Mouse (Mus musculus) effector memory CD4-positive, alpha-beta T cell, adult 7 months (primary cell): ENCODE data around the gene Khdc3. TPM values are rescaled to one million over a fixed set of nuclear protein-coding genes. Genes with fewer than 3 reads are reported as not detected.

ENCODE experiments used
- polyA plus RNA-seq: library from polyadenylated mRNA; unstranded; fragments of 100-300 nt; shearing (Covaris generic); gene quantifications from one replicate; pipeline ENCODE4 v1.2.1, GENCODE M21; 2017

The Khdc3 gene
- not detected for polyA plus RNA-seq

GRCm38 (mm10) chr9:73101536-73101935 lies at the start of gene Khdc3:
Khdc3 (plus strand) TSS chr9:73101836.

GRCm38 (mm10) chr9:73102181-73102580 lies 545 bp downstream of the Khdc3 start, which contains the start of gene Gm20509:
Gm20509 (plus strand) TSS chr9:73102470.

DNA sequence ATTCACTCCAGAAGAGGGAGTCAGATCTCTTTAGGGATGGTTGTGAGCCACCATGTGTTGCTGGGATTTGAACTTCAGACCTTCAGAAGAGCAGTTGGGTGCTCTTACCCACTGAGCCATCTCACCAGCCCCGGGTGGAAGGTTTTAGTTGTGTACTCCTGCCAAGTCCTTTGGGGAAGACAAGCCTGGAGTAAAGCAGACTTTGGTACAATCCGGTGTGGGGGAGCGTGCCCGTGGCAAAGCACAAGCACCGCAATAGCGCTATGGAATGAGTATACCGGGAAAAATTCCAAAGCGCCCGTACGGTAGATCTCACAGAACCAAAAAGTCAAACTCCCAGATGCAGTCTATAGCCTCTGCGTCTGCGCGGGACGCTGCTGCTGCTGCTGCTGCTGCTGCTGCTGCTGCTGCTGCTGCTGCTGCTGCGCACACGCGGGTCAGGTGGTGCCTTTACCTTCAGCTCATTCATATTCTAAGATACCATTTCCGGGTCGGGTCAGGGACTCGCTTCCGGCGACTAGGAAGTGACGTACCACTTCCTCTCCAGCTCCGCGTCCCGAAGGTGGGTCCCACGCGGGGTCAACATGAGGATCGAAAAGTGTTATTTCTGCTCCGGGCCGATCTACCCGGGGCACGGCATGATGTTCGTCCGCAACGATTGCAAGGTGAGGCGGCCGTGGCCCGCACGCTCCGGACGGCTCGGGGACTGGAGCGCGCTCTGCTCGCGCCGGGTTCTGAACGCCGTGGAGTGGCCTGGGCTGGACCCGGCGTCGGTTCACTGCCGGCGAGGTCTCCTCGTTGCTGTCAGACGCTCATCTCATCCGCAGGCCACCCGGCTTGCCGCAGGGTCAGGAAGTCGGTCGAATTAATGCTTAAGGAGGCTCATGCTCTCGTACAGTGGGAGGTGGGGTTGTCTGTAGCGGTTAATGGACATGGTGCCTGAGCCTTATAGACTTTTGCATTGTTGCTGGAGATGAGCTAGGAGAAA lies 11.6 kb downstream of the Khdc3 start, which contains the start of gene Rsl24d1:
TSS of gene Rsl24d1 (plus strand) at position 508 of the 988 bp plus-strand sequence.

Other genes with a start within 250 kb of the Khdc3 start
- gene Pygo1, start 176.2 kb upstream of the Khdc3 start, polyA plus RNA-seq: 0.10 TPM
- 1.1 TPM for gene Dyx1c1, start 143.1 kb upstream of the Khdc3 start, polyA plus RNA-seq
- not detected for gene Gm44503, start 143.0 kb upstream of the Khdc3 start, polyA plus RNA-seq
- 1.7 TPM for gene Ccpg1os, start 116.5 kb upstream of the Khdc3 start, polyA plus RNA-seq
- gene Ccpg1, start 116.4 kb upstream of the Khdc3 start, polyA plus RNA-seq: 116 TPM
- 12.4 TPM for gene Pigb, start 61.5 kb upstream of the Khdc3 start, polyA plus RNA-seq
- gene Rab27a, start 57.0 kb upstream of the Khdc3 start, polyA plus RNA-seq: 45.8 TPM
- not detected for gene Gm20509, start 634 bp downstream of the Khdc3 start, polyA plus RNA-seq
- 50.2 TPM for gene Rsl24d1, start 11.6 kb downstream of the Khdc3 start, polyA plus RNA-seq